Mouse (Mus musculus) CH12.LX (cell line): ENCODE measurements around the gene 1700123O20Rik. TPM values are rescaled to one million over a fixed set of nuclear protein-coding genes. Genes with fewer than 3 reads are reported as not detected.

Experiments
- DNase-seq: peaks from one replicate; pipeline ENCODE4 v3.0.0-alpha.2; 2013; ENCODE audit errors: extremely low read depth
- H3K27ac ChIP-seq: 2 replicates; pipeline ENCODE4 v1.5.1; 2012; ENCODE audit warnings: low read depth, mild to moderate bottlenecking, control low read depth, moderate library complexity; ENCODE audit not compliant: insufficient read depth
- H3K27me3 ChIP-seq: replicated peaks from 2 replicates; pipeline ENCODE3; 2012; ENCODE audit warnings: inconsistent platforms
- H3K36me3 ChIP-seq, 2 experiments: replicated peaks in 1 of 2; 2 replicates each; pipeline versions ENCODE3 to v1.6.1; 2012; ENCODE audit warnings: inconsistent platforms in 1 of 2, low read length in 1 of 2, mild to moderate bottlenecking in 1 of 2, mixed read lengths in 1 of 2, moderate library complexity in 1 of 2; ENCODE audit not compliant: control insufficient read depth in 1 of 2, insufficient read depth in 1 of 2
- H3K4me1 ChIP-seq, 2 experiments: 2 replicates each; pipeline ENCODE4 v1.6.1; 2012; ENCODE audit warnings: inconsistent platforms in 1 of 2, moderate library complexity in 1 of 2; ENCODE audit not compliant: insufficient read depth in 2 of 2, control insufficient read depth in 1 of 2
- H3K4me2 ChIP-seq: 2 replicates; pipeline ENCODE4 v1.6.1; 2012; ENCODE audit warnings: low read depth, mild to moderate bottlenecking, control low read depth; ENCODE audit not compliant: poor library complexity, insufficient read depth, severe bottlenecking
- H3K4me3 ChIP-seq, 3 experiments: fragments of 150-350 bp in 1 of 3; sonication (generic) in 1 of 3; replicated peaks in 1 of 3; 2 replicates each; pipeline versions ENCODE3 to v1.5.1; 2011 to 2012; ENCODE audit warnings: low read depth in 2 of 3, low read length in 2 of 3, mild to moderate bottlenecking in 2 of 3, moderate library complexity in 2 of 3, control low read depth in 1 of 3, improper control_type of control experiment in 1 of 3, inconsistent platforms in 1 of 3, mixed read lengths in 1 of 3; ENCODE audit not compliant: poor library complexity in 1 of 3
- H3K79me2 ChIP-seq: replicated peaks from 2 replicates; pipeline ENCODE4 v1.6.1; 2012; ENCODE audit warnings: mild to moderate bottlenecking, moderate library complexity; ENCODE audit not compliant: control insufficient read depth, poor library complexity, insufficient read depth, severe bottlenecking; ENCODE audit errors: extremely low read depth
- H3K9ac ChIP-seq: 2 replicates; pipeline ENCODE4 v1.6.1; 2012; ENCODE audit warnings: low read depth, mild to moderate bottlenecking, control low read depth, moderate library complexity; ENCODE audit not compliant: insufficient read depth
- H3K9me3 ChIP-seq: replicated peaks from 2 replicates; pipeline ENCODE3; 2012; ENCODE audit warnings: low read length, inconsistent platforms, mixed read lengths
- CHD1 ChIP-seq: IDR thresholded peaks from 2 replicates; pipeline ENCODE4 v1.6.1; 2012; ENCODE audit warnings: low read depth, low read length, improper control_type of control experiment, inconsistent platforms
- CHD2 ChIP-seq: IDR thresholded peaks from 2 replicates; pipeline ENCODE4 v1.6.1; 2011; ENCODE audit warnings: low read length, improper control_type of control experiment
- ETS1 ChIP-seq: conservative IDR thresholded peaks from 2 replicates; pipeline ENCODE4 v1.6.1; 2012; ENCODE audit warnings: low read depth, mild to moderate bottlenecking, inconsistent platforms, low read length, improper control_type of control experiment, moderate library complexity
- GABPA ChIP-seq: IDR thresholded peaks from 2 replicates; pipeline ENCODE4 v1.6.1; 2012; ENCODE audit warnings: low read depth, low read length, improper control_type of control experiment, inconsistent platforms; ENCODE audit not compliant: insufficient replicate concordance
- IRF4 ChIP-seq: IDR thresholded peaks from 2 replicates; pipeline ENCODE4 v1.6.1; 2014; ENCODE audit warnings: low read depth, mild to moderate bottlenecking, inconsistent platforms, low read length, improper control_type of control experiment
- JUN ChIP-seq: IDR thresholded peaks from 2 replicates; pipeline ENCODE4 v1.6.1; 2011; ENCODE audit warnings: low read depth, mild to moderate bottlenecking, low read length, improper control_type of control experiment, moderate library complexity; ENCODE audit not compliant: insufficient read depth
- KAT2A ChIP-seq: IDR thresholded peaks from 2 replicates; pipeline ENCODE4 v1.6.1; 2012; ENCODE audit warnings: low read length, improper control_type of control experiment, inconsistent platforms; ENCODE audit not compliant: insufficient replicate concordance
- MYC ChIP-seq: IDR thresholded peaks from 2 replicates; pipeline ENCODE4 v1.6.1; 2011; ENCODE audit warnings: low read depth, mild to moderate bottlenecking, improper control_type of control experiment, low read length
- NELFE ChIP-seq: IDR thresholded peaks from 2 replicates; pipeline ENCODE4 v1.6.1; 2011; ENCODE audit warnings: low read depth, low read length, improper control_type of control experiment
- NRF1 ChIP-seq: IDR thresholded peaks from 2 replicates; pipeline ENCODE4 v1.6.1; 2014; ENCODE audit warnings: low read depth, mild to moderate bottlenecking, inconsistent platforms, low read length, improper control_type of control experiment, moderate library complexity
- RCOR1 ChIP-seq: conservative IDR thresholded peaks from 2 replicates; pipeline ENCODE4 v1.6.1; 2012; ENCODE audit warnings: low read depth, mild to moderate bottlenecking, inconsistent platforms, low read length, improper control_type of control experiment
- SIN3A ChIP-seq: IDR thresholded peaks from 2 replicates; pipeline ENCODE4 v1.6.1; 2012; ENCODE audit warnings: low read length, improper control_type of control experiment, inconsistent platforms
- TBP ChIP-seq: conservative IDR thresholded peaks from 2 replicates; pipeline ENCODE4 v1.6.1; 2011; ENCODE audit warnings: low read depth, low read length, improper control_type of control experiment
- USF1 ChIP-seq: IDR thresholded peaks from 2 replicates; pipeline ENCODE4 v1.6.1; 2014; ENCODE audit warnings: low read depth, mild to moderate bottlenecking, inconsistent platforms, low read length, improper control_type of control experiment
- ZNF384 ChIP-seq: IDR thresholded peaks from 2 replicates; pipeline ENCODE4 v1.6.1; 2012; ENCODE audit warnings: low read depth, low read length, improper control_type of control experiment, inconsistent platforms
- dilution Hi-C: fragments of 300-500 bp; cut with MboI; formaldehyde crosslinking; loops from 2 replicates; pipeline ENCODE4 v1.14.3; 2020; ENCODE audit warnings: low sequenced_read_pairs; ENCODE audit not compliant: extremely low pct_unique_long_range_greater_than_20kb, extremely low pct_ligation_motif_present
- in situ Hi-C: fragments of 300-500 bp; cut with MboI; formaldehyde crosslinking; loops from 3 replicates; pipeline ENCODE4 v1.14.3; 2019; ENCODE audit warnings: low sequenced_read_pairs, low pct_ligation_motif_present, low pct_unique_long_range_greater_than_20kb, mixed read lengths
- polyA plus RNA-seq: library from polyadenylated mRNA; unstranded; fragments of >175 nt; gene quantifications from 2 replicates; pipeline ENCODE4 v1.2.1, GENCODE M21; 2012; ENCODE audit warnings: low read depth; ENCODE audit not compliant: insufficient read length
- total RNA-seq, 2 experiments: library from RNA; depleted of rRNA; stranded (reverse); fragments of 300-350 nt in 1 of 2; fragments of >200 nt in 1 of 2; gene quantifications; 2 replicates each; pipeline ENCODE4 v1.2.3; 2012 to 2014

Gene 1700123O20Rik
- total and polyA plus RNA-seq, 3 experiments: 33.1 to 60.7 (median 59.1) TPM

DNA sequence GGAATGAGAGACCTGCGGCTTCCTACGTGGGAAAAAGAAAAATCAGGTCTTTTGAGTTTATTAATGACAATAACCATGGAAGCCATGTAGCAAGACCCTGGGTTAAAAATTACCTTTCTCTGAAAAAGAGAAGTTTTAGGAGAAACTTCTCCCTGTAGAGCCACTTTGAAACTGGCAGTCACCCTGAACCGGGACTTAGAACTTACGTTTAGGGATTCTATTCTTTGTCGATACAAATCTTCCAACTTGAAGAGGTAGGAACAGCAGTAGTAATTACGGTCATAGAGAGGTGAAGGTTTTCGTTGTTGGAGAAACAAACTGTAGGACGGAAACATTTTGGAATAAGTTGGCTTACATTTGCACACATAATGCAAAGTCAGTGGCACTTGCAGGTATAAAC, 1.2 kb downstream of the 1700123O20Rik start:
- TF ChIP-seq KAT2A (no peak), NELFE (no peak), CHD1 (no peak), CHD2 (no peak), SIN3A (peak; percentile 6; the same call in 1 of the 2 replicates), ETS1 (0 out of 2 replicates have a peak, but pooled peaks have one; percentile 4), NRF1 (no peak), USF1 (no peak)
- TF ChIP-seq, all 38 proteins: peak for 2
- no peaks in the 10 kb centered on the region for H3K9me3 ChIP-seq
- dilution Hi-C loops (no loop called here), in situ Hi-C loops (no loop called here)
- H3K27ac ChIP-seq: no peak overlapping the region
- peak overlapping the region; percentile 81 to 98 (median 82) for H3K4me3 ChIP-seq
- H3K36me3 ChIP-seq: peaks cover 29 to 49% of the 10 kb centered on the region in 2 experiments
- DNase-seq: peak; percentile 17
- peak overlapping the region; percentile 99 for H3K9ac ChIP-seq
- no peaks in the 10 kb centered on the region for H3K27me3 ChIP-seq
- H3K79me2 ChIP-seq: peaks cover 58% of the 10 kb centered on the region
- peak overlapping the region; percentile 89 for H3K4me2 ChIP-seq
- peaks cover 2 to 44% of the 10 kb centered on the region in 2 experiments; a peak in 3 of 4 replicates for H3K4me1 ChIP-seq

DNA sequence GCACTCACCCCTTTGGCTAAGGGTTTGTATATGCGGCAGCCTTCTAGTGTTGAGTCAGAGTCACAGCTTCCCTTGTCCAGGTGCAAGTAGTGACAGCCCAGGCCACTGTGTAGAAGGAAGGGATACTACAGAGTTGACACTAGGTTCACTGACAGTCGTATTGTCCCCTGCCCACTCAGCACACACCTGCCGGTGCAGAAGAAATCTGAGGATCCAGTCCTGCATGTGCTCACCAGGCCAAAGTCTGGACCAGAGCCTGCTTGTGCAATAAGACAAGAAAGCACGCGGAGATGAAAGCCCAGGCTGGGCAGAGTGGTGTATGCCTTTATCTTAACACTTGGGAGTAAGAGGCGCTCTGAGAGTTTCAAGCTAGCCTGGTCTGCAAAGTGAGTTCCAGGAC, 9.0 kb downstream of the 1700123O20Rik start:
- in situ Hi-C loops: no loop called here
- Histone ChIP-seq H3K79me2 (no peaks in the 10 kb centered on the region), H3K4me3 (no peak overlapping the region), H3K27ac (no peak overlapping the region), H3K36me3 (peaks cover 27 to 39% of the 10 kb centered on the region in 2 experiments), H3K4me2 (no peak overlapping the region), H3K9ac (no peak overlapping the region)
- TF ChIP-seq NRF1: no peak
- no peak for TF ChIP-seq MYC
- TF ChIP-seq KAT2A: no peak
- no peak for TF ChIP-seq JUN
- TF ChIP-seq ZNF384: no peak
- TF ChIP-seq, all 38 proteins: peak for 0
- peaks cover 0 to 1% of the 10 kb centered on the region in 2 experiments; a peak in 2 of 4 replicates for H3K4me1 ChIP-seq
- no peak for DNase-seq
- dilution Hi-C loops: no loop called here
- H3K27me3 ChIP-seq: no peaks in the 10 kb centered on the region
- no peaks in the 10 kb centered on the region for H3K9me3 ChIP-seq

DNA sequence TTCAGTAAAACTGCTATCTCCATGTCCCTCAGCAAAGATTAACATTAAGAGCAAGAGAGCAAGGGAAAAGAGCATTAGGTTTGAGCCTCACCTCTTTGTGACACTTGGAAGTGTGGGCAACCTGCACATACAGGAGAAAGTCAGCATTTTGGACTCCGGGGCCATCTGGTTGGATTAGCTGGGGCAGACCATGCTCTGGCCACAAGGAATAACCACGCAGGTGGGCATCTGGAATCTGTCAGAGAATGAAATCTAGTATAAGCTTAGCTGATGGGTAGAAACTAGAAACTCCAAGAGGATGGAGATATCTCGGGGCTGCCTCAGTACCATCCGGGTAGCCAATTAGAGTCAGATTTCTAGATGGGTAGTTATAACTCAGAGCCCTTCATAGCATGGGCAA, 10.7 kb downstream of the 1700123O20Rik start:
- peaks cover 14 to 28% of the 10 kb centered on the region in 2 experiments for H3K36me3 ChIP-seq
- TF ChIP-seq CHD2 (no peak), JUN (no peak), RCOR1 (no peak), GABPA (no peak), ETS1 (no peak), NELFE (no peak), TBP (no peak), IRF4 (no peak)
- H3K9me3 ChIP-seq: no peaks in the 10 kb centered on the region
- peaks cover 0 to 5% of the 10 kb centered on the region in 2 experiments; a peak in 2 of 4 replicates for H3K4me1 ChIP-seq
- dilution Hi-C loops: no loop called here
- in situ Hi-C loops: no loop called here
- no peak overlapping the region for H3K27ac ChIP-seq
- no peak overlapping the region for H3K4me3 ChIP-seq
- no peaks in the 10 kb centered on the region for H3K79me2 ChIP-seq
- H3K27me3 ChIP-seq: no peaks in the 10 kb centered on the region
- no peak overlapping the region for H3K9ac ChIP-seq
- DNase-seq: no peak
- no peak overlapping the region for H3K4me2 ChIP-seq
